Mouse (Mus musculus): ENCODE measurements at regions not wholly inside any gene's neighbourhood (a gene's known extent, or its start where the extent isn't known, plus 50 kb on each side); places are given as distances from the start of the nearest gene placed in this dataset.

- WGBS, result 51% methylated on average over 4 of the region's 4 CpGs
- Histone ChIP-seq H3K27ac (ENCODE audit: low read depth, low read length) (no peak overlapping the region), H3K9ac (ENCODE audit: low read depth, low read length) (no peak overlapping the region), H3K36me3 (ENCODE audit: control insufficient read depth, insufficient read depth) (no peaks in the 10 kb centered on the region), H3K27me3 (replicated peaks; ENCODE audit: control insufficient read depth, insufficient read depth, low read length) (no peaks in the 10 kb centered on the region), H3K4me1 (replicated peaks; ENCODE audit: control insufficient read depth, insufficient read depth, low read length) (no peaks in the 10 kb centered on the region), H3K9me3 (ENCODE audit: control insufficient read depth) (no peaks in the 10 kb centered on the region), H3K4me2 (replicated peaks; ENCODE audit: low read depth) (no peak overlapping the region), H3K4me3 (ENCODE audit: low read depth, low read length) (no peak overlapping the region)
- ATAC-seq, result no peak
- no peak for TF ChIP-seq CTCF (IDR thresholded peaks at IDR 0.05; ENCODE audit: low read depth)
Observed at GRCm38 (mm10) chr17:68936016-68936415, 109.6 kb downstream of the Tmem200c start.

GRCm38 (mm10) chr17:68956275-68956674 is 119.2 kb upstream of the Epb41l3 start:
- Histone ChIP-seq H3K9ac (ENCODE audit: low read depth, low read length) (no peak overlapping the region), H3K4me2 (replicated peaks; ENCODE audit: low read depth) (no peak overlapping the region), H3K4me3 (ENCODE audit: low read depth, low read length) (no peak overlapping the region), H3K36me3 (ENCODE audit: control insufficient read depth, insufficient read depth) (no peaks in the 10 kb centered on the region), H3K9me3 (ENCODE audit: control insufficient read depth) (no peaks in the 10 kb centered on the region), H3K4me1 (replicated peaks; ENCODE audit: control insufficient read depth, insufficient read depth, low read length) (no peaks in the 10 kb centered on the region), H3K27me3 (replicated peaks; ENCODE audit: control insufficient read depth, insufficient read depth, low read length) (no peaks in the 10 kb centered on the region), H3K27ac (ENCODE audit: low read depth, low read length) (no peak overlapping the region)
- no peak for ATAC-seq
- 85% methylated on average over 2 of the region's 2 CpGs for WGBS
- TF ChIP-seq CTCF (IDR thresholded peaks at IDR 0.05; ENCODE audit: low read depth), result no peak

GRCm38 (mm10) chr17:68961160-68961559 is 114.3 kb upstream of the Epb41l3 start:
- H3K36me3 ChIP-seq (ENCODE audit: control insufficient read depth, insufficient read depth), result no peaks in the 10 kb centered on the region
- H3K9me3 ChIP-seq (ENCODE audit: control insufficient read depth), result no peaks in the 10 kb centered on the region
- H3K27ac ChIP-seq (ENCODE audit: low read depth, low read length), result no peak overlapping the region
- H3K4me2 ChIP-seq (replicated peaks; ENCODE audit: low read depth), result no peak overlapping the region
- no peak overlapping the region for H3K4me3 ChIP-seq (ENCODE audit: low read depth, low read length)
- 72% methylated on average over 2 of the region's 2 CpGs for WGBS
- H3K4me1 ChIP-seq (replicated peaks; ENCODE audit: control insufficient read depth, insufficient read depth, low read length), result no peaks in the 10 kb centered on the region
- ATAC-seq, result no peak
- H3K9ac ChIP-seq (ENCODE audit: low read depth, low read length), result no peak overlapping the region
- TF ChIP-seq CTCF (IDR thresholded peaks at IDR 0.05; ENCODE audit: low read depth), result no peak
- no peaks in the 10 kb centered on the region for H3K27me3 ChIP-seq (replicated peaks; ENCODE audit: control insufficient read depth, insufficient read depth, low read length)

- H3K27me3 ChIP-seq (replicated peaks; ENCODE audit: control insufficient read depth, insufficient read depth, low read length), result no peaks in the 10 kb centered on the region
- H3K4me1 ChIP-seq (replicated peaks; ENCODE audit: control insufficient read depth, insufficient read depth, low read length), result no peaks in the 10 kb centered on the region
- no peak for ATAC-seq
- H3K4me2 ChIP-seq (replicated peaks; ENCODE audit: low read depth), result no peak overlapping the region
- H3K9ac ChIP-seq (ENCODE audit: low read depth, low read length), result no peak overlapping the region
- H3K9me3 ChIP-seq (ENCODE audit: control insufficient read depth), result no peaks in the 10 kb centered on the region
- WGBS, result 79% methylated on average over 13 of the region's 13 CpGs
- H3K4me3 ChIP-seq (ENCODE audit: low read depth, low read length), result no peak overlapping the region
- H3K36me3 ChIP-seq (ENCODE audit: control insufficient read depth, insufficient read depth), result no peaks in the 10 kb centered on the region
- no peak for TF ChIP-seq CTCF (IDR thresholded peaks at IDR 0.05; ENCODE audit: low read depth)
- H3K27ac ChIP-seq (ENCODE audit: low read depth, low read length), result no peak overlapping the region
Observed at GRCm38 (mm10) chr17:68975606-68976005, 99.9 kb upstream of the Epb41l3 start.

GRCm38 (mm10) chr17:68978151-68978550 is 97.3 kb upstream of the Epb41l3 start:
- whole genome bisulfite sequencing, result 76% methylated on average over 9 of the region's 9 CpGs

GRCm38 (mm10) chr17:68981120-68981519 is 94.4 kb upstream of the Epb41l3 start:
- Histone ChIP-seq H3K9me3 (ENCODE audit: control insufficient read depth) (no peaks in the 10 kb centered on the region), H3K4me2 (replicated peaks; ENCODE audit: low read depth) (no peak overlapping the region), H3K27ac (ENCODE audit: low read depth, low read length) (no peak overlapping the region), H3K36me3 (ENCODE audit: control insufficient read depth, insufficient read depth) (no peaks in the 10 kb centered on the region), H3K4me3 (ENCODE audit: low read depth, low read length) (no peak overlapping the region), H3K9ac (ENCODE audit: low read depth, low read length) (no peak overlapping the region), H3K27me3 (replicated peaks; ENCODE audit: control insufficient read depth, insufficient read depth, low read length) (no peaks in the 10 kb centered on the region), H3K4me1 (replicated peaks; ENCODE audit: control insufficient read depth, insufficient read depth, low read length) (no peaks in the 10 kb centered on the region)
- TF ChIP-seq CTCF (IDR thresholded peaks at IDR 0.05; ENCODE audit: low read depth), result no peak
- 84% methylated on average over 11 of the region's 11 CpGs for WGBS
- ATAC-seq, result no peak

More at GRCm38 (mm10) chr17:68978151-68978550, 97.3 kb upstream of the Epb41l3 start:
- no peak for TF ChIP-seq CTCF (IDR thresholded peaks at IDR 0.05; ENCODE audit: low read depth)
- Histone ChIP-seq H3K4me3 (ENCODE audit: low read depth, low read length) (no peak overlapping the region), H3K36me3 (ENCODE audit: control insufficient read depth, insufficient read depth) (no peaks in the 10 kb centered on the region), H3K4me1 (replicated peaks; ENCODE audit: control insufficient read depth, insufficient read depth, low read length) (no peaks in the 10 kb centered on the region), H3K27me3 (replicated peaks; ENCODE audit: control insufficient read depth, insufficient read depth, low read length) (no peaks in the 10 kb centered on the region), H3K27ac (ENCODE audit: low read depth, low read length) (no peak overlapping the region), H3K9me3 (ENCODE audit: control insufficient read depth) (no peaks in the 10 kb centered on the region), H3K4me2 (replicated peaks; ENCODE audit: low read depth) (no peak overlapping the region), H3K9ac (ENCODE audit: low read depth, low read length) (no peak overlapping the region)
- no peak for ATAC-seq

GRCm38 (mm10) chr17:68982094-68982493 is 93.4 kb upstream of the Epb41l3 start:
- Histone ChIP-seq H3K27ac (ENCODE audit: low read depth, low read length) (no peak overlapping the region), H3K36me3 (ENCODE audit: control insufficient read depth, insufficient read depth) (no peaks in the 10 kb centered on the region), H3K4me1 (replicated peaks; ENCODE audit: control insufficient read depth, insufficient read depth, low read length) (no peaks in the 10 kb centered on the region), H3K9ac (ENCODE audit: low read depth, low read length) (no peak overlapping the region), H3K9me3 (ENCODE audit: control insufficient read depth) (no peaks in the 10 kb centered on the region), H3K4me3 (ENCODE audit: low read depth, low read length) (no peak overlapping the region), H3K4me2 (replicated peaks; ENCODE audit: low read depth) (no peak overlapping the region), H3K27me3 (replicated peaks; ENCODE audit: control insufficient read depth, insufficient read depth, low read length) (no peaks in the 10 kb centered on the region)
- ATAC-seq, result no peak
- TF ChIP-seq CTCF (IDR thresholded peaks at IDR 0.05; ENCODE audit: low read depth), result no peak
- WGBS, result 90% methylated on average over 6 of the region's 6 CpGs

Data from intestine, postnatal 0 days (tissue).